Mouse (Mus musculus) mesoderm, embryonic 11.5 days (tissue): Measurements from ENCODE around the gene B3gnt5.
"Not testable (repeated sequence)": the region's sequence is repeated elsewhere in the genome, so short reads cannot be mapped to it uniquely, and the experiment has no call there.

Experiments
- DNase-seq: peaks from one replicate; pipeline ENCODE4 v3.0.0-alpha.2; 2012; ENCODE audit warnings: low read depth, low spot score

Gene B3gnt5

GRCm38 (mm10) chr16:19760074-19760473 is at the start of gene B3gnt5:
B3gnt5 (plus strand) TSS chr16:19760208.
- peak; percentile 92 for DNase-seq

- DNase-seq = no peak
Measured at GRCm38 (mm10) chr16:19720959-19721358, 39.0 kb upstream of the B3gnt5 start.

DNA sequence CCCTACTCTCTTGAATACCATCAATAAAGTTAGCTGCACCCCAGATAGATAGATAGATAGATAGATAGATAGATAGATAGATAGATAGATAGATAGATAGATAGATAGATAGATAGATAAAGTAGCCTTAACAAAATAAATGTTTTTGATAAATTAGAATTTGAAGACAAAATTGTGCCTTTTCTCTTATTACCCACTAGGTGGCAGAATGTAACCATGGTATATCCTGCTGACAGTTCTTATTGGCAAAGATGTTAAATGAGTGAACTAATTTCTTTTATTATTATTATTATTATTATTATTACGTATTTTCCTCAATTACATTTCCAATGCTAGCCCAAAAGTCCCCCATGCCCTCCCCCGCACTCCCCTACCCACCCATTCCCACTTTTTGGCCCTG is 35.9 kb upstream of the B3gnt5 start:
- DNase-seq = not testable (repeated sequence)

- no peak for DNase-seq
Measured at GRCm38 (mm10) chr16:19732896-19733295, 27.1 kb upstream of the B3gnt5 start.

- DNase-seq = peak; percentile 66
Measured at GRCm38 (mm10) chr16:19760505-19761496, 793 bp downstream of the B3gnt5 start.

DNA sequence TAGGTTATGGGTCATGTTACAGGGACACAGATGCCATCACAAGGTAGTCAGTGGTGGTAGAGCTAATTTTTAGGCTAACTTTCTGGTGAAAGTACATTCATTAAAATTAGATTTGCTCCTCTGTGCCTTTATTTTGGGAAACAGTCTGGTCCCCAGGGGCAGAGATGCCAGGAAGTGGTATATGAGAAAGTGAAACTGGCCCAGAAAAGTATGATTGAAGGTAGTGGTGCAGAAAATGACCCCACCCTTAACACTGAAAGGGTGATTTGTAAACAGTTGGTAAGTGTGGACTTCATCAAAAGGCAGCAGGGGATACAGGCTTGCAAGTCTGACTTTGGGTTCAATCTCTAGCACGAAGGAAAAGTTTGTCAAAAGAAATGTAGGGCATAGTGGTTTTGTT is 1.7 kb downstream of the B3gnt5 start:
- no peak for DNase-seq

- DNase-seq = no peak
Measured at GRCm38 (mm10) chr16:19766107-19766506, 6.1 kb downstream of the B3gnt5 start.

DNA sequence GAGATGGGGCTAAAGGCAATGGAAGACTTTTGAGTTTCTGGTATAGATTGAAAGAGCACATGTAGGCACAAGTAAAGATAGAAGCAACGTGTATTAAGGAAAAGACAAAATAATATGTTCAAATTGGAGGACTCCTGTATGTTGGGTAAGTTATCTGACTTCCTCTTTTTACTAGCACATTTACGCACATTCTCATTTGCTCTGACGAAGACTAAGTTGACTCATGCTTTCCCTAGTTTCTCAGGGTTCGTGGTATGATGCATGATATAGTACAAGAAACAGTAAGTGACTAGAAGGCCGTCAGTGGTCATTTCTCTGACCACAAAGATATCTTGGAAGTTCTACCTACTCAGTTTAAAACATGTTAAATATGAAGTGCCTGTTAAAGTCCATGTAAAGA is 8.0 kb downstream of the B3gnt5 start:
- no peak for DNase-seq

DNA sequence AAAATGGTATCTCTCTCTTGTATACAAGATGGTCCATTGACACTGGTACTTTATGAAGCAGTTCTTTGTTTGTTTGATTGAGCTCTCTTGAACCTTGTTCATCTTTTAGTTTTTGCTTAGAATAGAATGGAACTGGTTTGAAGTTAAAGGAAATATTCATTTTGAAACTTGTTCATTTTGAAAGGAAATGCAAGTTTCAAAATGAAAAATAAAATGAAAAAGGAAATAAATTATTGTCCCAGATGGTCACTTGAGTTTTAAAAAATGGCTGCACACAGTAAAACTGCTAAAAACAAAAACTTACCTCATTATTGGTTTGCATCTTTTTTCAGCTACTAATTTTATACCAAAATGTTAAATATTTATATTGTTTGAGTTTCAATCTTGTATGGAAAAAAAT is 12.0 kb downstream of the B3gnt5 start:
- DNase-seq = no peak

DNA sequence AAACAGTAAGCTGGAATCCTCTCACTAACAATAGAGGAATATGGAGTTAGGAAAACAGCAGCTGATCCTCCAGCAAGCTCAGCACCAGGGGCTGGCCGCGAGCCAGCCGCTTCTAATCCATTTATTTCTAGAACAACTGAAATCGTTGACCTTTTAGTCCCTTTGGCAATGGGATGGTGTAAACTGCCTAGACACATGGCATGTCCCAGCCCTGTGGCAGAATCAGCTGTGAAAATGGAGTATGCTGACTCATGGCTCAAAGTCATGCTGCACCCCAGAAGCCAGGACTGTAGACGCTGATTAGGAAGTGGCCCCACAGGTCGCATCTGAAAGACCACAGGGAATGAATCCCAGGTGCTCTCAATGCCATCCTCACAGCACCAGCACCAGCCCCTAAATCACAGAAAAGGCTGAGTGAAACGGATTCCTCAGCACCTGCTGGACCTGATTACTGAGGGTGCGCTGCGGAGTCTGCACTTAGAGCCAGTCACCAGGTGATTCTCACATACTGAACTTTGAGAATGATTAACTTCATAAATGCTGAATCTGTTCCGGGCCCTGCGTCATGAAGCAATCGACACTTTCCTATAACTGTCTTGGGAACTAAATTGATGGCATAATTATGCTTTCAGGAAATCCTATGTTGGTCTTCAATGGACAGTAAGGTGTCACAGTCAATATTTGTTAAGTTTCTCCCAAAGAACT is 26.5 kb downstream of the B3gnt5 start:
- no peak for DNase-seq

GRCm38 (mm10) chr16:19789914-19790313 is 29.9 kb downstream of the B3gnt5 start:
- DNase-seq = no peak

DNA sequence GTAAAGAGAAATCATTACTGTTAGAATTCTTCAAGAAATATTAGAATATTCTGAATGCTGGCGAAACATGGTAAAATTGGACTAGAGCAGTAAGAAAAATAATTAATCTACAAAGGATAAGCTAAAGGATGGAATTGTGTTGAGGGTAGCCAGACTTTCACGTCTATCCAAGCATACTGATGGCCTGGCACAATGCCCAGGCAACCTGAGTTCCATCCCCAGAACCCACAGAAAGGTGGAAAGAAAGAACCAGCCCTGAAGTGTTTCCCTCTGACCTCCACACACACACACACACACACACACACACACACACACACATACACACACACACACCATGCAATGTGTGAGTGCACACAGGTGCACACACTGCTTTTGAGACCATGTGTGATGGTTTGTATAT is 58.8 kb downstream of the B3gnt5 start:
- DNase-seq = no peak
